Mouse (Mus musculus): ENCODE measurements at regions not wholly inside any gene's neighbourhood (a gene's known extent, or its start where the extent isn't known, plus 50 kb on each side); places are given as distances from the start of the nearest gene placed in this dataset.
"Not testable (repeated sequence)": the region's sequence is repeated elsewhere in the genome, so short reads cannot be mapped to it uniquely, and the experiment has no call there.

DNA sequence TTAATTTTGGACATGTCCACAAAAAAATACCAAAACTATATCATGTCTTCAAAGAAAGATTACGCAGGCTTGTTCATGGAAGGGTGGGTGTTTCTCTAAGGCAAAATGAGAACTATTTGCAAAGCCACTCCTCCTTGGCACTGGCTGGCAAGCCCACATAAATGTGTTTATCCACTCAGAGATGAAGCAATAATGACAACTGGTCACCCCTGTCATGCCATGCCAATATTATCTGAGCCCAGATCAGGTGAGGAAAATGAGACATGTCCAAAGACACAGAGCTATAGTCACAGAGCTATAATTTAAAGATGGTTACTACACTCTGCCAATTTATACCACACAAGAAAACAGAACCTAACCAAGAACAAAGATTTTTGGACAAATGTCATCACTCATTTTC is 227.0 kb upstream of the Zfp703 start:
- no peak for DNase-seq (ENCODE audit: low read depth)

- DNase-seq (ENCODE audit: low read depth) = no peak
Measured at GRCm38 (mm10) chr8:26751651-26752050, 225.5 kb upstream of the Zfp703 start.

- DNase-seq (ENCODE audit: low read depth) = no peak
Measured at GRCm38 (mm10) chr8:26756452-26756851, 220.7 kb upstream of the Zfp703 start.

DNA sequence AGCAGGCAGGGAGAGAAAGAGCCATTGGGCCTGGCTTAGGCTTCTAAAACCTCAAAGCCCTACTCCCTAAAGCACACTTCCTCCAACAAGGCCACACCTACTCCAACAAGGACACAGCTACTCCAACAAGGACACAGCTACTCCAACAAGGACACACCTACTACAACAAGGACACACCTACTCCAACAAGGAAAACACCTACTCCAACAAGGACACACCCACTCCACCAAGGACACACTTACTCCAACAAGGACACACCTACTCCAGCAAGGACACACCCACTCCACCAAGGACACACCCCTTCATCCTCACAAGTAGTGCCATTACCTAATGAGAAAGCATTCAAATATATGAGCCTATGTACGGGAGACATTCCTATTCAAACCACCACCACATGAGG is 216.4 kb upstream of the Zfp703 start:
- DNase-seq (ENCODE audit: low read depth) = no peak

GRCm38 (mm10) chr8:26762942-26763778 is 214.0 kb upstream of the Zfp703 start:
- DNase-seq (ENCODE audit: low read depth) = no peak

DNA sequence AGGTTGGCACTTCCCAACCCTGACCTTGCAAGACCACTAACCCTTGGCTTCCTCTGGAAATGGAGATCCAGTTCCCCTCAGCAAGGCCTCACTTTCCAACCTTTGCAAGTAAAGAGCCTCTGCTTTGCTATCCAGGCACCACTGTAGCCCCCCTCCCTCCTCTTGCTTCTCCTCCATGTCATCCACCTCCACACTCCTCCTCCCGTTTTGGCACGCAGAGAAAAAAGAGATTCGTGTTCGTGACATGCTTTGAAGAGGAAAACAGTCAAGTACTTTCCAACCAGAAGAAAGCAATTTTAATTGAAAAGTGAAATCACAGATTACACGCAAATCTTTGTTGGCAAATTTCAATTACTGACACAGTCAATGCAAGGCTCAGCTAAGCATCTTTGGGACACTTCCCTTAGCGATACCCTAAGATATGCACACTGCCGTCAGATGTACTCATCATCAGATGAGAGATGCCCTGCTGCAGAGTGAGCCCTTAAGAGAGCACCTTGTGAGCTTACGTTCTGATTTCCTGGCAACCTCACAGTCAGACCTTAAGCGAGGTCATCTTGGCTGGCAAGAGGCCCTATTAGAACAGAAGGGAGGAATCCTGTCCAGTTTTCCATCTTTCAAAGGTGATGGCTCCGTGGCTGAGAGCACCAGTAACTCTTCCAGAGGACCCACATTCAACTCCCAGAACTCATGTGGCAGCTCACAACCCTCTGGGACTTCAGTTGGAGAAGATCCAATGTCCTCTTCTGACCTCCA is 208.5 kb upstream of the Zfp703 start:
- DNase-seq (ENCODE audit: low read depth) = no peak

DNA sequence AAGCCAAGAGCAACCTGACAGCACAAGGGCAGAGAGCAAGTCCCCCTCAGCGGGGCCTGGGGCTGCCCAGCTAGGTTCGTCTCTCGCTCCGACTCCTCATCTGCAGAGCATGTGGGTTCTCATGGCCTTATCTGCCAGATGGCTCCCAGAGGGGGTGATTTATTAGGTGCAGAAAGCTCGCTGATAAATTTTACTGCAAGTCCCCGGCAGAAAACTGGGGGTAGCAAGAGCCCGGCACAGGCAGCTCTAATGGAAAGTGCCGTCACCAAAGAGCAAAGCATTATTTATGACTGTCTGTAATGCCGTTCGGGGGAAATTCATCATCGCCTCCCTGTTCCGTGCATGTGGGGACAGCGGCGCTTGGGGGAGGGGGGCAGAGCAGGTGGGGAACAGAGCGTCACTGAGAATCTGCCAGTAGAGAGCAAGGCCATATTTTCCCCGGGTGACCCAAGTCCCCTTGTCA is 206.7 kb upstream of the Zfp703 start:
- no peak for DNase-seq (ENCODE audit: low read depth)

DNA sequence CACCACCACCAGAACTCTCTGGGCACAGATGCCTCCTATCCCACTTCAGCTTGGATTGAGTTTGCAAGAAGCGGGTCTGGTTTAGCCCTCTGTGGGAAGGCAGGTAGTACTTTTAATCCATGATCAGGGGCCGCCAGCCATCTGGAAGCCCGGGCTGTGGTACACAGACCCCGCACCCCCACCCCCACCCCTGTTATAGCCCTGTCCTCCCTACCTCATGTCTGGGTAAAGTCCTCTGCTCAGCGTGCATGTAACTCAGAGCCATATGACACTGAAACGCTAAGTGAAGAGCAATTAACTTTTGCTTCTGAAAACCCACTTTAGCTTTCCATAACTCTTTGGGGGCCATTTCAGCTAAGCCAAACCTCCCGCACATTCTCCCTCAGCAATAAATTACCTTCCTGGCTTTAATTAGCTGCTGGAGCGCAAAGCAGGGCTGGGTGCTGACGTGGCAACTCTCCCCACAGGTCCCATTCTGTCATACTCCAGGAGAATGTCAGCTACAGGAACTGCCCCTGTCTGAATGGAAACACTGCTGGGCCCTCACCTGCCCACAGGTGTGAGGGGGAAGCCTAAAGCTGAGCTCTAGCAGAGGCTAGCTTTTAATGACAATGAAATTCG is 198.1 kb upstream of the Zfp703 start:
- DNase-seq (ENCODE audit: low read depth) = no peak

DNA sequence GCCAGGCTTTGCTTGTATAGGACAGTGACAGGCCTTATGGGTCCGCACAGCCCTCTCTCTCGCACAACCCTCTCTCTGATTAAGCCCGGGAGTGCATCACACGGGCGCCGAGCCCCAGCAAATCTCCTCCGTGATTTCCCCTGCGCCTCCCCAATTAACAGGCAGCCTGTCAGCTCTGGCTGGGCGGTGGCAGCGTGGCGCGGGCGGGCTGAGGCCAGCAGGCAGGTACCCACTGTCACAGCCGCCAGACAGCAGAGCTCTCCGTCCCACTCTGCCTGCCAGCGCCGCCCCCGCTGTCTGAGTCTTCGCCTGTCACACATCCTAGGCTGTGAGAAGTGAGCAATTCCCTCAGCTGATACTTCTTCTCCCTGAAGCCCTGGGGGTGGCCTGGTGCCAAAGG is 196.6 kb upstream of the Zfp703 start:
- DNase-seq (ENCODE audit: low read depth) = no peak

- not testable (repeated sequence) for DNase-seq (ENCODE audit: low read depth)
Measured at GRCm38 (mm10) chr8:26782936-26783335, 194.2 kb upstream of the Zfp703 start.

DNA sequence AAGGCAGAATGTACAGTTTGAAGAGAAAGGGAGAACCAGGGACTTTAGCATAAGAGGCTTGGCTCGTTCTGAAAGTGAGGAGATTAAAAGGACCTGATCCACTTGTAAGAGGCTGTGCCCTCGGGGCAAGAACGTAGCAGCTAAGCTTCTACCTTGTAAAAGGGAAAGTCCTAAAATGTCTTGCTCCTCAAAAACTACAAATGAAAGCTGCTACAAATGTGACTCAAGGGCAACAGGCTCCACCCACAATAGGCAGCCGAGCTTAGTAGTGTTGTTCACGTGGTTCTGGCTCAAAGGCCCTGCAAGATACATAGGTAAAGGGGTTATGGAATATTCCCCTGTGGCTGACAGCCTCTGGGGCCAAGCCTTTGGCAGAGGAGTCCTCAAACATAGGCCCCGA is 192.7 kb upstream of the Zfp703 start:
- no peak for DNase-seq (ENCODE audit: low read depth)

DNA sequence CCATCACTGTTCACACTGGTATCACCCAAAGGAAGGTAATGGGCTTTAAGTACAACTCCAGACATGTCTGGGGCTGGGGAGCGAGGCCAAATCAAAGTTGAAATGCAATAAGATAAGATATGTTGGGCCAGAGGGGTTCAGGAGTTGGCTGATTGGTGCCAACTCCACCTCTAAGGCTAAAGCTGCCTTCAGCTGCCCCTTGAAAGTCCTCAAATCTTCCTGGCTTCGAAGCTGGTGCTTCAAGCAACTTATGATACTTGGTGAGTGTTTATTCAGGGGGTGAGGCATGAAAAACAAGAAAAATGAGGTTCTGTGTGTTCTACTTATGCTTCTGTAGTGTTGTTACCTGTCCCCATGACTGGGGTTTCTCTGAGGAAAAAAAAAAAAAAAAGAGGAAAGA is 185.3 kb upstream of the Zfp703 start:
- DNase-seq (ENCODE audit: low read depth) = no peak

DNA sequence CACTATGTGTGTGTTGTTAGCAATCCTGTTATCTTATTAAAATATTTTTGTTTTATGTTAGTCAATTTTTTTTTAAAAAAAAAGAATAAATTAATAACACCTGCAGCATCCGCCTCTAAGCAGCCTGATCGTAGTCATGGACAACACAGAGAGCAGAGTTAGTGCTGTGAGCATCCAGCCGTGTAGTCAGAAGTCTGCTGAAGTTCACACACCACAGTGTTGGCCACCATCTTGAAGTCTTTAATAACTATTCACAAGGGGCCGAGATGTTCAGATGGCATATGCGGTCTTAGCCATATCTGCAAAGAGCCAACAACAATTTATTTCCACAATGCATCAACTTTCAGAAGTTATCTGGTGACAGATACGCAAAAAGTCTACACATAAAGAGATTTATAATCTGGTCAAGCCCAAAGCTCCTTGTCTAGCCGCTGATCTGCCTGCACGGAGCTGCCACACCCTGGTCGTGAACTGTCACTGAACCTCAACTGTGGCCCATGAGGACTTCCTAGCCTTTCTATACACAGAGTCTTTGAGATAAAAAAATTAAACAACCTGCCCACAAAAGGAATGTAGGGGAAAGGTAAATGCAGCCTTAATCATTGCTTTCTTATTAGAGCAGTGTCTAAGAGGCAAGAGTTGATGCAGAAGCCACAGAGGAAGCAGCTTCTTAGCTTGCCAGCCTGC is 183.4 kb upstream of the Zfp703 start:
- no peak for DNase-seq (ENCODE audit: low read depth)

GRCm38 (mm10) chr8:26794411-26794810 is 182.7 kb upstream of the Zfp703 start:
- DNase-seq (ENCODE audit: low read depth) = no peak

DNA sequence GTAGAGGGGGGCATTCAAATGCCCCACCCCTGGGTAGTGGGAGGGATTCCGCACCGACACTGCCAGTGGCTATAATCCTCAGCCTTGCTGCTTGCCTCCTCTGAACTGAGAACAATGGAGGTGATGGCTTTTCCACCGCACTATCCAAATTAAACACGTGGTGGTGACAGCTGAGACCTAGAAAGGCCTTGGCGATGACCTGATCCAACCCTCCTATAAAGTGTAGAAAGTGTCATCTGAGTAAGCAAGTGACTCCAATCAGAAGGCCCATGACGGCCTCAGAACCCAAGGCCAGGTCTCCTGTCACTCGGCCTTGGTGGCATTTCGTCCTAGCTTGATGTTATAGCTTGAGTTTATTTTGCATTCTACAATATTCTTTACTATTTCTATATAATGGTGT is 181.5 kb upstream of the Zfp703 start:
- no peak for DNase-seq (ENCODE audit: low read depth)

DNA sequence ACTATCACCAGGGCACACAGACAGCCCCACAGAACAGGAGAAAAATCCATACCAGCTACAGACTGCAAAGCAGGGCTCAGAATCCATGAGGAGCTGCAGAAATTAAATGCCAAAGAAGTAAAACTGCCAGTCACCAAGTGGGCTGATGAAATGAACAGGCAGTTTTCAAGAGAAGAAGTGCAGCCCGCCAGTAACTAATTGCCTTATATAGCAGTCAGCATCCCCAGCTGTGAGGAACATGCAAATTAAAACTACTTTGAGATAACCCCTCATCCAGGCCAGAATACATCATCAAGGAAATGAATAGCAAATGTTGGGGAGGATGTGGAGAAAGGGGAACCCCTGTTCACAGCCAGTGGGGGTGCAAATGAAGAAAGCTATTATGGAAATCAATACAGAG is 177.3 kb upstream of the Zfp703 start:
- no peak for DNase-seq (ENCODE audit: low read depth)

DNA sequence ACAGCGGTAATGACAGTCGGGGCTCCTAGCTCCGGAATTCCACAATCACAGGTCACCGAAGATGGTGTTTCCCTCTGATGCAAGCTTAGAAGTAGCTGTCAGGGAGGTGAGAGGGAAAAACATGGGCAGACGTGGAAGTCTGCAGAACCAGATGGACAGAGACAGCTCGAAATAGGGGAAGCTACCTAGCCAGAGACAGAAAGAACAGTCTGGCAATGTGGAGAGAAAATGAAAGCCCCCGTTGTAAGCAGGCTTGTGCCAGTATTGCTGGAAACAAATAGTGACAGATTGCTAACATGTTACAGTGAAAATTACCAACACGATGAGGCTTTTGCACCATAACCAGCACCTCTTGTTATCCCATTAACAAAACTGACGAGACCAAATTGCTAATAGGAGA is 173.0 kb upstream of the Zfp703 start:
- no peak for DNase-seq (ENCODE audit: low read depth)

GRCm38 (mm10) chr8:26804901-26805341 is 172.2 kb upstream of the Zfp703 start:
- DNase-seq (ENCODE audit: low read depth) = no peak

DNA sequence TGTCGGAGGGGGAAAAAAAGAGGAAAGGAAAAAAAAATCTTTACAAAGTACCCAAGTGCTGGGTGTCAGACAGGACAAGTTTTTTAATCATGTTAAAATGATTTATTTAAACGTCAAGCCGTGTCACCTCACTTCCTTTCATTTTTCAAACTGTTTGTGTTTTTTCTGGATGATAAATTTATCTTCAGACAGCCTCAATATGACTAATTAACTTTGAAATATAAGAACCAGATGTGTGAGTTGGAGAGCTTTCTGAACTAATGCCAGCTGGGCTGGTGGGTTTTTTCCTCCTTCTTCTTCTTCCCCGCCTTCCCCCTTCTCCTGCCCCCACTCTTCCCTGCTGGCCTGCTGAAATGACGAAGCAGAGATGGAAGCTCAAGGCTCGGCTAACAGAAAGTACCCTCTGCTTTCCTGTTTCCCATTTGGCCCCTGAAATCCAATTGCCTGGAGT is 171.7 kb upstream of the Zfp703 start:
- no peak for DNase-seq (ENCODE audit: low read depth)

DNA sequence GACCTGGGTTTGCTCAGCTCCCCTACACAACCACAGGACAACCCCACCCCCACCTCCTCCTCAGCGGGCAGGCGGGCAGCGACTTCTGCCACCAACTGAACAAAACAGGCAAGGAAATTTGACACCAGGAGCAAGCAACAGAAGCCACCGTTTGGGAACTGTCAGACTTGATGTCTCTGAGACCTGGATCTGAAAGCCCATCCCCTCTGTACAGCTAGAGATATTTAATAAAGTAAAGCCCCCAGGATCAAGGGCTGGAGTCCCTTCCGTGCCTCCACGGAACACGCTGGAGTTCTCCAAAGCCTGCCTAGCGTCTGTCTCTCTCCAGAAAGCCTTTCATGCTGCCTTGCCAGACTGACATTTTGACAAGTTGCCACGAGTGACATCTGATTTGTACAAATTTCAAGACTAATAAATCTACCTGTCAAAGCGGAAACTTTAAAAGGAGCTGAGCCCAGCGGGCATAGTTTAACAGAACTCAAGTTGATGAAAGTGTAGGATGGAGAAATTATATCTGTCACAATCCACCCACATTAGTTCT is 168.9 kb upstream of the Zfp703 start:
- DNase-seq (ENCODE audit: low read depth) = no peak

DNA sequence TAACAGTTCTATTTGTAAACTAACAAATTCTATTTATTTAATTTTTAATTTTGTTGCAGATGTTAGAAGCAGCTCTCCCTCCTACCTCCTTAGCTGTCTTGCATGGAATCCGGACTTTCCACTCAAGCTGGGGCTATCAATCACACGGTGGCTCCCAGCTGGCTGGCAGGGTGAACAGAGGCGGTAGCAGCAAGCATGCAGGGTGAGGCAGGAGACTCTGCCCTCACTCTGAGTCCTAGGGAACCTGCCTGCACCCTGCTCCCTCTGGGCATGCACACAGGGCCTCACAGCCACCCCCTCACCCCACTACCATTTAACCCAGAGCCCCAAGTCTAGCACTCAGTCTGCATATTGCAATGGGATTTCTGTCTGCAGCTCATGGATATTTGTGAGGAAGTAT is 168.4 kb upstream of the Zfp703 start:
- DNase-seq (ENCODE audit: low read depth) = no peak

GRCm38 (mm10) chr8:26809943-26810342 is 167.2 kb upstream of the Zfp703 start:
- DNase-seq (ENCODE audit: low read depth) = no peak

Data from c-Kit-positive CD71-positive TER-119-negative erythroid progenitor cells, embryonic 14.5 days (primary cell).